Mouse (Mus musculus): Measurements from ENCODE around the gene Asphd2.

- TF ChIP-seq CTCF (IDR thresholded peaks at IDR 0.05; ENCODE audit: extremely low read depth, insufficient read length, insufficient replicate concordance, low read depth, low read length), result no peak
- TF ChIP-seq POLR2A (IDR thresholded peaks at IDR 0.05; ENCODE audit: low read depth, low read length), result no peak
Observed at GRCm38 (mm10) chr5:112337004-112337403, 57.7 kb downstream of the Asphd2 start.
